Mouse (Mus musculus): Measurements from ENCODE around the gene Hddc3. TPM values are rescaled to one million over a fixed set of nuclear protein-coding genes. Genes with fewer than 3 reads are reported as not detected.

Gene Hddc3
- total RNA-seq, 2 experiments from 2014 or later, result 23.6 to 26.1 TPM

DNA sequence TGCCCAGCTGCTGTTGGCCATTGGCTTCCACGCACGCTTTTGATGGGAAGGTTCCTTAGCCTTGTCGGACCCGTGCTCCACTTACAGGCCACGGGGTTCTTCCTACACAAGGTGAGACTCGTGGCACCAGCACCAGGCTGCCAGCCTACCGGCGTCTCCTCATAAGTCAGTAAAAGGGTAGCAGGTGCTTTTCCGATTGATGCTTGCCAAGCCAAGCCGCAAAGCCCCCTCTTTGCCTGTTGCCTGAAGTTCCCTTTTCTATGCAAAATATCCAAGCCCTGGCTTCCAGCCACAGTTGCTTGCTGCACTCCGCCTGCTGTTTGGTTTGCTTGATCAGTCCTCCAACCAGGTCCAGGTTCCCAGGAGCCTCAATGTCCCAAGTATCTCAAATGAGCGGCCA lies 30.9 kb downstream of the Hddc3 start:
- TF ChIP-seq CTCF (IDR thresholded peaks at IDR 0.05), result no peak
- intact Hi-C loops (cut with DNase I), result loop anchor here (5.0 kb wide), 1 partner anchor 232 kb away; no protein-coding TSS in a partner anchor
- DNase-seq, result no peak
- no peak overlapping the region for H3K4me3 ChIP-seq
- H3K27ac ChIP-seq, result no peak overlapping the region

DNA sequence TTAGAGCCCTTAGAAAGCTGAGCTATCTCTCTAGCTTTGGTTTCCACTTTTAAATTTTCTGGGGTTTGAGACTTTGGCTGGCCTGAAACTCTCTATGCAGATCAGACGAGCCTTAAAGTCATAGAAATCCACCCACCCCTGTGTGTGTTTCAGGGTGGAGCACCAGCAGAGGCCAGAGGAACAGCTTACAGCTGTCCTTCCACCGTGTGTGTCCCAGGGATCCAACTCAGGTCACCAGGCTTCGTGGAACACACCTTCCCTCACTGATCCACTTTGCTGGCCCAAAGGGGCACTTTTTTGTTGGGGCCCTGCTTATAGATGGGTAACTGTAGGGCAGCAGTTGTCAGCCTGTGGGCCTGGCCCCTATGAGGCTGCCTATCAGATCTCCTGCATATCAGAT lies 31.4 kb downstream of the Hddc3 start:
- TF ChIP-seq CTCF (IDR thresholded peaks at IDR 0.05), result no peak
- intact Hi-C loops (cut with DNase I), result loop anchor here (5.0 kb wide), 1 partner anchor 232 kb away; no protein-coding TSS in a partner anchor
- no peak overlapping the region for H3K4me3 ChIP-seq
- DNase-seq, result no peak
- H3K27ac ChIP-seq, result no peak overlapping the region

- TF ChIP-seq CTCF (IDR thresholded peaks at IDR 0.05), result no peak
- intact Hi-C loops (cut with DNase I), result loop anchor here (5.0 kb wide), 1 partner anchor 232 kb away; no protein-coding TSS in a partner anchor
- no peak for DNase-seq
- H3K27ac ChIP-seq, result no peak overlapping the region
- no peak overlapping the region for H3K4me3 ChIP-seq
Measured at GRCm38 (mm10) chr7:80374733-80375132, 31.8 kb downstream of the Hddc3 start.

DNA sequence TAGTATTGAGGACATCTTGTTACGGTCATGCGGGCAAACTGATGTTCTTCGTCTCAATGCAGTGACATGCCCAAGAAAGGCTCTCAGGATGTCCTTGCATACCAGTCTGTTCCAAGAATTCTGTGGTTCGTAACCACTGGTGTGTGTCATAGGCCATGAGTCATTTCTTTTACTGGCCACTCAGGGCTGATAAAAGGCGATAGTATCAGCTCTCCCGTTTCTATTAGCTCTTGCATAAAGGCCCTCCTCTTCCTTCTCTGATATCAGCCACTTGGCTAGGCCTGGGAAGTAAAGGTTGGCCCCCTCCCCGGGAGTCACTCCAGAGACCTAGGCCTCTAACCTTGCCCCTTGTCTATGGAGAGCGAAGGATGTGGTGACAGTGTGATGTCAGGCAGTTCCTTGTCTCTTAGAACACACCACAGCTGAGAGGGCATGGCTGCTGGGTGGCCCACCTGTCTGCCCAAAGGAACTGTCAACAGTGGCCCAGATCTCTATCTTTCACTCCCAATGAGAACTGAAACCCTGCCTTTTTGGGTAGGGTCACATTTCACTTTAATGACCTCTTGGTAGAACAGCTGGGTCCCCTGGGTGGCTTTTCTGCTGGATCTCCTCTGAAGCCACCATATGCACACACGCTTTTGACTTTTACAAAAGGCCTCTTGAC lies 32.6 kb downstream of the Hddc3 start:
- TF ChIP-seq CTCF (IDR thresholded peaks at IDR 0.05), result no peak
- DNase-seq, result no peak
- H3K27ac ChIP-seq, result no peak overlapping the region
- no peak overlapping the region for H3K4me3 ChIP-seq
- intact Hi-C loops (cut with DNase I), result no loop called here

GRCm38 (mm10) chr7:80376192-80376591 lies 33.3 kb downstream of the Hddc3 start:
- H3K4me3 ChIP-seq, result no peak overlapping the region
- DNase-seq, result no peak
- no peak for TF ChIP-seq CTCF (IDR thresholded peaks at IDR 0.05)
- intact Hi-C loops (cut with DNase I), result no loop called here
- H3K27ac ChIP-seq, result no peak overlapping the region

DNA sequence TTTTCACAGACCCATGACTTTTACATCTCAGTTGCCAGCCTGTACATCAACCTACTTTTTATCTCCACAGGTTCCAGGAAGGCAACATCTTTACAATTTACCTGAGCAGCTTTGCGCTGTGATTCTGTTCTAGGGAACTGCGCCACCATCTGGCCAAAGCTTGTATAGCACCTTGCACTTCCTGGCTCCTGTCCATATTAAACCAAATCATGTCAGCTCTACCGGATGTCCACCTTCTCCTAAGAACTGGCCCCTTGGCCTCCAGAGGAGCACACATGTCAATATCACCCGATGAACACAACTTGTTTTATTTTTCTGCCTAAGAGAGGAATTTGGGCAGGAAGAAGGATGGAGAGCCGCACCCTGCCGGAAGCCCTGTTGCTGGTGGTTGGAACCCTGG lies 34.6 kb downstream of the Hddc3 start:
- intact Hi-C loops (cut with DNase I), result no loop called here
- peak; percentile 99 for TF ChIP-seq CTCF (IDR thresholded peaks at IDR 0.05)
- Histone ChIP-seq H3K27ac (0 out of 2 replicates have a peak overlapping the region, but pooled peaks have one; percentile 2), H3K4me3 (no peak overlapping the region)
- peak; percentile 61 for DNase-seq

DNA sequence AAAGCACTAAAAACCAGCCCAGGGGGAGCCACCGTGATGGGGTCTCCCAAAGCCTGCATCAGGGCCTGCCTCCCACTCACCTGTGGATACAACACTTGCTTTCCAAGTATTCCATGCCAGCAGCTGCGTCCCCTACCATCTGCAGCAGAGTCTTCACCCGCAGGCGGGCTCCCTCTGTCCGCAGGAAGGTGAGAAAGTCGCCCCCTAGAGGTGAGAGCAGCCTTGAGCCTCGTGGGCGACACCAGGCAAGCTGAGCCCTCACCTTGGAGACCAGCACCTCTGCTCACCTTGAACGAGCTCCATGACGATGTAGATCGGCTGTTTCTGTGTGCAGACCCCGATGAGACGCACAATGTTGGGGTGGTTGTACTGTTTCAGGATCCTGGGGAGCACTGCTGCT lies 36.6 kb downstream of the Hddc3 start:
- peak; percentile 66 for TF ChIP-seq CTCF (IDR thresholded peaks at IDR 0.05)
- peak; percentile 59 for DNase-seq
- H3K27ac ChIP-seq, result no peak overlapping the region
- H3K4me3 ChIP-seq, result no peak overlapping the region
- intact Hi-C loops (cut with DNase I), result no loop called here

DNA sequence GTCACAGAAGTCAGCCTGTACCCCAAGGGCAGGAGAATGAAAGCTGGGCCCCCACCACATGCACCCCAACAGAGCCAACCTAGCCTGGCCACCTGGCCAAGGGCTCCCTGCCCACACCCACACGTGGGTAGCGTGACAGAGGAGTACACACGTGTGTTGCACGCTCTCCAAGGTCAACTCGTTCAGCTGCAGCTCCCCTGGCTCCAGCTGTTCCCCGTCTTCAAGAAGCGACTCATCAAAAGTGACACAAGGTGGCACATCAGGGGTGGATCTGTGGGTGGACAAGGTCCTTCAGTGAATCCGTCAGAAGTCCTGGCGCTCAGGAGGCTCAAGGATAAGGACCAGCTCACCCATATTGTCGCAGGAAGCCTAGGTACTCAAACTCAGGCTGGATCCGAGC lies 40.0 kb downstream of the Hddc3 start:
- no peak for DNase-seq
- Histone ChIP-seq H3K4me3 (no peak overlapping the region), H3K27ac (no peak overlapping the region)
- intact Hi-C loops (cut with DNase I), result loop anchor here (10.0 kb wide), 1 partner anchor 302 kb away; the partner anchor contains the start of gene Crtc3
- no peak for TF ChIP-seq CTCF (IDR thresholded peaks at IDR 0.05)

- TF ChIP-seq CTCF (IDR thresholded peaks at IDR 0.05), result peak; percentile 98
- intact Hi-C loops (cut with DNase I), result loop anchor here (1.0 to 10.0 kb wide), 3 partner anchors 16 to 298 kb away; partner anchors contain the start of gene Crtc3
- DNase-seq, result peak; percentile 93
- Histone ChIP-seq H3K4me3 (peak overlapping the region; percentile 77), H3K27ac (peak overlapping the region; percentile 91)
Measured at GRCm38 (mm10) chr7:80386235-80386930, 43.5 kb downstream of the Hddc3 start.

DNA sequence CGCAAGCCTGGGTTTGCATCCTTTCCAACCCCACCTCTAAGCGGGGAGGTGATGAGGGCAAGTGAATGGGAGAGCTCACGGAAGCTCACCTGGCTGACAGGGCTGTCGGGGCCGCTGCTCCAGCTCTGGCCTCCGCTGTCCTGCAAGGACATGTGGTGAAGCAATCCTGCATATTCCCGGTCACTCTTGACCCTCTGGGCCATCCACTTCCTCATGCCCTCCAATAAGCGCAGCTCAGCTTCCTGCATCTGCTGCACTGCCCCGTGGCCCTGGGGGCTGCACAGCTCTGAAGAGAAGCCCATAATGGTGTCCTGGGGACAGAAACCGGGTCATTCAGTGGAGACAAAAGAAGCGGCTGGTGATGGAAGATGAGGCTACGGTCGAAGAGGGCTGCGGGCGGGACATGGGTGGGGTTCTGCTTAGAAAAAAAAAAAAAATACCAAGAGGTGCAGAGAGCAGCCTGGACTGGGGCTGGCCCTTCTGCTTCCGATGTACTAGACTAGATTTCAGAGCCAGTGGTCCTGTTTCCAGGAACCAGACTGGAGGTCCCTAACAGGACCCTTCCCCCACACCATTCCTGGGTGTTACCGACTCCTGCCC lies 44.2 kb downstream of the Hddc3 start:
- peak overlapping the region; percentile 91 for H3K27ac ChIP-seq
- no peak for TF ChIP-seq CTCF (IDR thresholded peaks at IDR 0.05)
- intact Hi-C loops (cut with DNase I), result loop anchor here (2.0 to 10.0 kb wide), 2 partner anchors 16 to 298 kb away; partner anchors contain the start of gene Crtc3

DNA sequence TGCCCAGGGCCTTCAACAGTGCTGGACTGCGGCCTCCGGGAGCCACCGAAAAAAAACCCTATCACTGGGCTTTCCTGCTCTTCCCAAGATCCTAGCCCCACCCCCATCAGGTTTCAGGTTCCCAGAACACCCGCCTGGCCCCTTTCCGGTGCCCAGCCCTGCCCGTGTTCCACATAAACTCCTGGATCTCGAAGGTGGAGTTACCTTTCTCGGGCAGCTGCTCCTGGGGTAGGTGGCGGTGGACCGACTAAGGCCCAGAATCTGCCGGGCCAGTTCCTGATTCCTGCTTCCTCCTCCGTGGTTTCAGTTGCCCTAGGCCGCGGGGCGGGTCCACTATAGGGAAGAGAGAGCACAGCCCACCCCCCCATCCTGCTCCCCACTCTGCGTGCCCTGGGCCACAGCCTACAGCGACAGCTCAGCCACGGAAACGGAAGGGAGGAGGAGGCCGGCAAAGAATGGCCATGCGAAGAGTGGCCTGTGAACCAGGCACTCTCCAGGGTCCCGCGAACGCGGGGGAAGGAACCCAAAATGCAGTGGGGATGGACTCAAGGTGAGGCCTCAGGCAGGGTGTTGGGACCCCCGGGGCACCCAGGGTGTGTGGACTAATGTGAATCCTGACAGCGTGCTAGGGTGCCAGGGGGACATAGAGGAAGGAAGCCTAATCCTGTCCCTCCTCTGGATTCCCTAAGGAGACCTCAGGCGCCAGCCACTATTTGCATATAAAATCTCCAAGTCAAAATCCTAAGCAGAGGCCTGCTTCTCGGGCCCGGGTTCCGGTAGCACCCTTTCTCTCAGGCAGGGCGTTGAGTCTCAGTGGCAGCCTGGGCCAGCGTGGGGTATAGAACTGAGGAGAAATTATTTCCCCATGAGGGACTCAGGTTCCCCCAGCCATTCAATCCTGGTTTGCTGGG lies 45.0 kb downstream of the Hddc3 start, which contains the start of gene Fes:
Fes (minus strand) TSS at position 314 of the 911 bp plus-strand sequence.
- peak; percentile 77 for DNase-seq
- no peak for TF ChIP-seq CTCF (IDR thresholded peaks at IDR 0.05)
- Histone ChIP-seq H3K4me3 (peak within 1 kb of the TSS; percentile 77), H3K27ac (peak within 1 kb of the TSS; percentile 91)
- intact Hi-C loops (cut with DNase I), result loop anchor here (2.0 to 10.0 kb wide), 2 partner anchors 15 to 297 kb away; partner anchors contain the start of gene Crtc3

More for the DNA sequence above, 44.2 kb downstream of the Hddc3 start:
- H3K4me3 ChIP-seq, result peak overlapping the region; percentile 77
- peak; percentile 49 for DNase-seq

GRCm38 (mm10) chr7:80392119-80392518 lies 49.2 kb downstream of the Hddc3 start:
- Histone ChIP-seq H3K27ac (no peak overlapping the region), H3K4me3 (no peak overlapping the region)
- DNase-seq, result no peak
- TF ChIP-seq CTCF (IDR thresholded peaks at IDR 0.05), result no peak
- intact Hi-C loops (cut with DNase I), result no loop called here
